Mouse (Mus musculus): ENCODE measurements at regions not wholly inside any gene's neighbourhood (a gene's known extent, or its start where the extent isn't known, plus 50 kb on each side); places are given as distances from the start of the nearest gene placed in this dataset.

DNA sequence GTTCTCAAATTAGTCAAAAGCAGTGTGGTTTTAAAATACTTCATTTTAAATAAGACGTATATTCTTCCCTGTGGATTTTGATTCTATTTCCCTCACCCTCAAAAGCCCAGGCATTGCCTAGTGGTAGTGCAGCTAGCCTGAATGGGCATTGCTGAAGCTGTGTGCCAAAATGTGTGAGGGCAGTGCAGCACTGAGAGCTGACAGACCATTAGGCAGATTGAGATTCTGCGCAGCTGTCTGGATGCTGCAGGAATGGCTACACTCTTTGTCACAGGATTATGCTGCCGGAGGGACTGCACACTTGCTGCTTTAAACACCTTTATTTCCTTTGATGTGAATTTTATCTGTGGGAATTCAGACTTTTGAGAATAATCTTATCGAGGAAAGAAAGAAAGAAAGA lies 780.0 kb upstream of the Cldn34c4 start:
- H3K4me3 ChIP-seq, result no peak overlapping the region
- no peaks in the 10 kb centered on the region for H3K36me3 ChIP-seq (replicated peaks)
- H3K27ac ChIP-seq, result no peak overlapping the region
- WGBS, result 63% methylated on average over 4 of the region's 4 CpGs
- no peak overlapping the region for H3K4me2 ChIP-seq
- no peak overlapping the region for H3K9ac ChIP-seq
- H3K4me1 ChIP-seq, result no peaks in the 10 kb centered on the region
- no peaks in the 10 kb centered on the region for H3K27me3 ChIP-seq (replicated peaks)
- H3K9me3 ChIP-seq, result no peaks in the 10 kb centered on the region
- peak; percentile 67; the same call in 1 of the 2 replicates for ATAC-seq (replicated peaks)
